Mouse (Mus musculus) myocyte (in vitro differentiated cells): ENCODE results near the gene Pml. TPM values are rescaled to one million over a fixed set of nuclear protein-coding genes. Genes with fewer than 3 reads are reported as not detected.

ENCODE experiments used
- H3K27me3 ChIP-seq: one replicate; pipeline ENCODE4 v1.6.1; 2011; ENCODE audit not compliant: control insufficient read depth, insufficient read depth, insufficient read length
- H3K36me3 ChIP-seq: one replicate; pipeline ENCODE4 v1.6.1; 2011; ENCODE audit not compliant: control insufficient read depth, insufficient read depth
- H3K4me2 ChIP-seq: one replicate; pipeline ENCODE4 v1.6.1; 2011; ENCODE audit warnings: low read depth, control low read depth
- H3K4me3 ChIP-seq: one replicate; pipeline ENCODE4 v1.5.1; 2011; ENCODE audit warnings: mild to moderate bottlenecking, control low read depth, moderate library complexity
- H3K79me2 ChIP-seq: one replicate; pipeline ENCODE4 v1.6.1; 2011; ENCODE audit not compliant: control insufficient read depth, insufficient read depth
- H3ac ChIP-seq: one replicate; pipeline ENCODE4 v1.6.1; 2011; ENCODE audit not compliant: control insufficient read depth, insufficient read length
- CEBPB ChIP-seq: IDR thresholded peaks from 2 replicates; pipeline ENCODE4 v1.6.1; 2011; ENCODE audit warnings: mild to moderate bottlenecking, moderate library complexity; ENCODE audit not compliant: poor library complexity, insufficient read depth, severe bottlenecking
- E2F4 ChIP-seq: IDR thresholded peaks from one replicate; pipeline ENCODE4 v1.6.1; 2011; ENCODE audit warnings: mild to moderate bottlenecking, control low read depth, moderate library complexity; ENCODE audit not compliant: insufficient read depth
- MAX ChIP-seq: IDR thresholded peaks from one replicate; pipeline ENCODE4 v1.6.1; 2011; ENCODE audit warnings: low read depth, mild to moderate bottlenecking, control low read depth
- MYOD1 ChIP-seq, 3 experiments: IDR thresholded peaks; one replicate each; pipeline ENCODE4 v1.6.1; 2011; ENCODE audit warnings: control low read depth in 2 of 3, low read depth in 2 of 3, mild to moderate bottlenecking in 2 of 3, moderate library complexity in 1 of 3; ENCODE audit not compliant: insufficient read length in 2 of 3, control insufficient read depth in 1 of 3
- MYOG ChIP-seq, 3 experiments: IDR thresholded peaks; one replicate each; pipeline ENCODE4 v1.6.1; 2011; ENCODE audit warnings: control low read depth in 2 of 3, low read depth in 2 of 3, mild to moderate bottlenecking in 2 of 3; ENCODE audit not compliant: insufficient read length in 2 of 3, control insufficient read depth in 1 of 3, insufficient read depth in 1 of 3
- POLR2A ChIP-seq: IDR thresholded peaks from one replicate; pipeline ENCODE4 v1.6.1; 2011; ENCODE audit warnings: low read depth, mild to moderate bottlenecking, control low read depth, moderate library complexity; ENCODE audit not compliant: insufficient read length
- POLR2AphosphoS2 ChIP-seq: IDR thresholded peaks from one replicate; pipeline ENCODE4 v1.6.1; 2011; ENCODE audit warnings: low read depth, control low read depth; ENCODE audit not compliant: insufficient read length
- REST ChIP-seq: IDR thresholded peaks from one replicate; pipeline ENCODE4 v1.6.1; 2011; ENCODE audit warnings: mild to moderate bottlenecking, control low read depth, moderate library complexity; ENCODE audit not compliant: insufficient read depth, insufficient read length
- SRF ChIP-seq: IDR thresholded peaks from one replicate; pipeline ENCODE4 v1.6.1; 2011; ENCODE audit warnings: low read depth; ENCODE audit not compliant: control insufficient read depth, insufficient read length
- TCF12 ChIP-seq: IDR thresholded peaks from one replicate; pipeline ENCODE4 v1.6.1; 2011; ENCODE audit warnings: mild to moderate bottlenecking, control low read depth; ENCODE audit not compliant: poor library complexity, insufficient read depth, severe bottlenecking
- TCF3 ChIP-seq: IDR thresholded peaks from one replicate; pipeline ENCODE4 v1.6.1; 2011; ENCODE audit warnings: low read depth, control low read depth; ENCODE audit not compliant: insufficient read length
- USF1 ChIP-seq: IDR thresholded peaks from one replicate; pipeline ENCODE4 v1.6.1; 2011; ENCODE audit warnings: low read depth, mild to moderate bottlenecking, control low read depth, moderate library complexity
- polyA plus RNA-seq: library from polyadenylated mRNA; unstranded; fragments of >200 nt; fragmentation: generic; extraction: Trizol; gene quantifications from one replicate; pipeline ENCODE4 v1.2.1, GENCODE M21; 2012; ENCODE audit warnings: missing spikeins

Gene Pml
- 15.5 TPM for polyA plus RNA-seq

- no peaks in the 10 kb centered on the region for H3K36me3 ChIP-seq
- H3ac ChIP-seq, result peak within 1 kb of the TSS; percentile 70
- H3K27me3 ChIP-seq, result no peaks in the 10 kb centered on the region
- peak within 1 kb of the TSS; percentile 84 for H3K4me2 ChIP-seq
- H3K79me2 ChIP-seq, result peaks cover 46% of the 10 kb centered on the region
- H3K4me3 ChIP-seq, result peak within 1 kb of the TSS; percentile 59
- no peak for TF ChIP-seq REST
- TF ChIP-seq MAX, result no peak
- TF ChIP-seq TCF12, result no peak
- TF ChIP-seq TCF3, result no peak
- TF ChIP-seq SRF, result no peak
- no peak for TF ChIP-seq CEBPB
- no peak for TF ChIP-seq MYOG (IDR thresholded peaks at IDR 0.05; ENCODE audit: control insufficient read depth in 1 of 3, insufficient read depth in 1 of 3, insufficient read length in 2 of 3, low read depth in 2 of 3)
- no peak for TF ChIP-seq USF1
- no peak for TF ChIP-seq MYOD1 (IDR thresholded peaks at IDR 0.05; ENCODE audit: control insufficient read depth in 1 of 3, insufficient read length in 2 of 3, low read depth in 2 of 3)
- TF ChIP-seq E2F4, result peak; percentile 5
- no peak for TF ChIP-seq POLR2AphosphoS2
- TF ChIP-seq POLR2A, result peak; percentile 26
Measured at GRCm38 (mm10) chr9:58249592-58250192, at the start of gene Pml. Gene Pml, minus strand, starts transcription at chr9:58249786.

GRCm38 (mm10) chr9:58297961-58298477, 48.4 kb upstream of the Pml start:
- H3K4me3 ChIP-seq, result peak overlapping the region; percentile 25
- H3K27me3 ChIP-seq, result no peaks in the 10 kb centered on the region
- peak overlapping the region; percentile 75 for H3K4me2 ChIP-seq
- TF ChIP-seq MYOD1 (IDR thresholded peaks at IDR 0.05; ENCODE audit: control insufficient read depth in 1 of 3, insufficient read length in 2 of 3, low read depth in 2 of 3) (peak in 2 of 3 experiments; percentile 12 to 56), POLR2AphosphoS2 (no peak), MYOG (IDR thresholded peaks at IDR 0.05; ENCODE audit: control insufficient read depth in 1 of 3, insufficient read depth in 1 of 3, insufficient read length in 2 of 3, low read depth in 2 of 3) (peak in 1 of 3 experiments; percentile 11)
- no peak overlapping the region for H3ac ChIP-seq
- no peaks in the 10 kb centered on the region for H3K79me2 ChIP-seq
- no peaks in the 10 kb centered on the region for H3K36me3 ChIP-seq

- TF ChIP-seq E2F4 (no peak), POLR2A (peak; percentile 51), TCF3 (no peak), MYOD1 (IDR thresholded peaks at IDR 0.05; ENCODE audit: control insufficient read depth in 1 of 3, insufficient read length in 2 of 3, low read depth in 2 of 3) (peak in 1 of 3 experiments; percentile 56), MYOG (IDR thresholded peaks at IDR 0.05; ENCODE audit: control insufficient read depth in 1 of 3, insufficient read depth in 1 of 3, insufficient read length in 2 of 3, low read depth in 2 of 3) (peak in 1 of 3 experiments; percentile 46), POLR2AphosphoS2 (peak; percentile 25), CEBPB (0 out of 2 replicates have a peak, but pooled peaks have one; percentile 16)
- Histone ChIP-seq H3K36me3 (no peaks in the 10 kb centered on the region), H3K79me2 (no peaks in the 10 kb centered on the region), H3ac (no peak overlapping the region), H3K27me3 (no peaks in the 10 kb centered on the region), H3K4me3 (peak overlapping the region; percentile 25), H3K4me2 (peak overlapping the region; percentile 75)
Measured at GRCm38 (mm10) chr9:58297065-58297464, 47.5 kb upstream of the Pml start.

- TF ChIP-seq E2F4, result no peak
- no peak for TF ChIP-seq POLR2AphosphoS2
- TF ChIP-seq MYOD1 (IDR thresholded peaks at IDR 0.05; ENCODE audit: control insufficient read depth in 1 of 3, insufficient read length in 2 of 3, low read depth in 2 of 3), result peak; percentile 82 to 88 (median 83)
- no peak for TF ChIP-seq USF1
- TF ChIP-seq TCF3, result peak; percentile 43
- peak; percentile 81 to 94 (median 91) for TF ChIP-seq MYOG (IDR thresholded peaks at IDR 0.05; ENCODE audit: control insufficient read depth in 1 of 3, insufficient read depth in 1 of 3, insufficient read length in 2 of 3, low read depth in 2 of 3)
- TF ChIP-seq TCF12, result peak; percentile 90
- H3K27me3 ChIP-seq, result no peaks in the 10 kb centered on the region
- H3K4me3 ChIP-seq, result no peak overlapping the region
- H3K4me2 ChIP-seq, result peak overlapping the region; percentile 75
- H3K36me3 ChIP-seq, result no peaks in the 10 kb centered on the region
- no peak overlapping the region for H3ac ChIP-seq
- H3K79me2 ChIP-seq, result no peaks in the 10 kb centered on the region
Measured at GRCm38 (mm10) chr9:58295766-58296361, 46.3 kb upstream of the Pml start.

GRCm38 (mm10) chr9:58295345-58295744, 45.8 kb upstream of the Pml start:
- no peak overlapping the region for H3ac ChIP-seq
- H3K4me2 ChIP-seq, result peak overlapping the region; percentile 44
- H3K36me3 ChIP-seq, result no peaks in the 10 kb centered on the region
- no peak overlapping the region for H3K4me3 ChIP-seq
- no peaks in the 10 kb centered on the region for H3K79me2 ChIP-seq
- no peaks in the 10 kb centered on the region for H3K27me3 ChIP-seq
- TF ChIP-seq POLR2A (no peak), E2F4 (no peak), USF1 (peak; percentile 29), MYOD1 (IDR thresholded peaks at IDR 0.05; ENCODE audit: control insufficient read depth in 1 of 3, insufficient read length in 2 of 3, low read depth in 2 of 3) (peak; percentile 27 to 71 (median 56)), REST (no peak)
